Mouse (Mus musculus) megakaryocyte, embryonic 14.5 days (primary cell): ENCODE results near the gene Apoe.

Source experiments
- FLI1 ChIP-seq: IDR thresholded peaks from 2 replicates; pipeline ENCODE4 v1.6.1; 2012; ENCODE audit warnings: low read length, inconsistent platforms, mixed read lengths
- GATA1 ChIP-seq: IDR thresholded peaks from 3 replicates; pipeline ENCODE4 v1.6.1; 2012; ENCODE audit warnings: mixed read lengths, low read length, inconsistent platforms, borderline replicate concordance

GRCm38 (mm10) chr7:19652614-19653013, 46.4 kb downstream of the Apoe start:
- TF ChIP-seq GATA1, result no peak
- no peak for TF ChIP-seq FLI1
